Mouse (Mus musculus) midbrain, embryonic 14.5 days (tissue): ENCODE data around the gene Cdk8. TPM values are rescaled to one million over a fixed set of nuclear protein-coding genes. Genes with fewer than 3 reads are reported as not detected.

Experiments
- ATAC-seq: fragments of 200-750 bp; cut with Nextera tagmentation; 2 replicates; pipeline ENCODE4 v1.8.0; 2017; ENCODE audit warnings: moderate number of reproducible peaks, moderate library complexity; ENCODE audit not compliant: low FRiP score, low TSS enrichment
- DNase-seq: peaks from one replicate; pipeline ENCODE4 v3.0.0-alpha.2; 2015
- H3K27ac ChIP-seq: fragments of 300-500 bp; sonication (generic); replicated peaks from 2 replicates; pipeline ENCODE4 v1.5.1; 2014; ENCODE audit warnings: mild to moderate bottlenecking, low read depth, low read length, moderate library complexity
- H3K27me3 ChIP-seq: fragments of 300-500 bp; sonication (generic); 2 replicates; pipeline ENCODE4 v1.6.1; 2014; ENCODE audit warnings: low read length, control low read depth, mixed read lengths; ENCODE audit not compliant: control insufficient read depth, insufficient read depth
- H3K36me3 ChIP-seq: fragments of 300-500 bp; sonication (generic); 2 replicates; pipeline ENCODE4 v1.6.1; 2014; ENCODE audit warnings: low read length, control low read depth; ENCODE audit not compliant: control insufficient read depth, insufficient read depth
- H3K4me1 ChIP-seq: fragments of 300-500 bp; sonication (generic); 2 replicates; pipeline ENCODE4 v1.6.1; 2014; ENCODE audit warnings: mild to moderate bottlenecking, antibody characterized with exemption, low read length, control low read depth; ENCODE audit not compliant: control insufficient read depth, insufficient read depth
- H3K4me2 ChIP-seq: fragments of 300-500 bp; sonication (generic); 2 replicates; pipeline ENCODE4 v1.6.1; 2014; ENCODE audit warnings: mild to moderate bottlenecking, low read length, moderate library complexity
- H3K4me3 ChIP-seq: fragments of 300-500 bp; sonication (generic); replicated peaks from 2 replicates; pipeline ENCODE4 v1.5.1; 2014; ENCODE audit warnings: low read depth, low read length
- H3K9ac ChIP-seq: fragments of 300-500 bp; sonication (generic); replicated peaks from 2 replicates; pipeline ENCODE4 v1.6.1; 2014; ENCODE audit warnings: mild to moderate bottlenecking, low read length, moderate library complexity
- H3K9me3 ChIP-seq: fragments of 300-500 bp; sonication (generic); 2 replicates; pipeline ENCODE4 v1.6.1; 2016; ENCODE audit warnings: low read length, control low read depth, mixed read lengths; ENCODE audit not compliant: control insufficient read depth
- WGBS: fragments of 180-500 bp; shearing (Covaris S2); extraction: QIAGEN DNeasy Blood & Tissue Kit; methylation state at CpG from one replicate; pipeline ENCODE4 v1.1.7; 2014; 5-methylcytosine and 5-hydroxymethylcytosine counted together
- polyA plus RNA-seq: library from polyadenylated mRNA; unstranded; fragments of >200 nt; fragmentation: Nextera tagmentation; extraction: Ambion mirVana; gene quantifications from 2 replicates; pipeline ENCODE4 v1.2.1, GENCODE M21; 2014

Cdk8 gene
- polyA plus RNA-seq, 1 experiment from 2014 or later: 29.8 TPM

- H3K27me3 ChIP-seq: no peaks in the 10 kb centered on the region
- no peaks in the 10 kb centered on the region for H3K4me1 ChIP-seq
- H3K27ac ChIP-seq: no peak overlapping the region
- no peak overlapping the region for H3K4me3 ChIP-seq
- H3K9ac ChIP-seq: no peak overlapping the region
- H3K36me3 ChIP-seq: peaks cover 22% of the 10 kb centered on the region
- no peak for ATAC-seq
- no peaks in the 10 kb centered on the region for H3K9me3 ChIP-seq
- no peak for DNase-seq
- H3K4me2 ChIP-seq: no peak overlapping the region
These were observed 32.0 kb upstream of the Cdk8 start for GRCm38 (mm10) chr5:146199073-146199472.

DNA sequence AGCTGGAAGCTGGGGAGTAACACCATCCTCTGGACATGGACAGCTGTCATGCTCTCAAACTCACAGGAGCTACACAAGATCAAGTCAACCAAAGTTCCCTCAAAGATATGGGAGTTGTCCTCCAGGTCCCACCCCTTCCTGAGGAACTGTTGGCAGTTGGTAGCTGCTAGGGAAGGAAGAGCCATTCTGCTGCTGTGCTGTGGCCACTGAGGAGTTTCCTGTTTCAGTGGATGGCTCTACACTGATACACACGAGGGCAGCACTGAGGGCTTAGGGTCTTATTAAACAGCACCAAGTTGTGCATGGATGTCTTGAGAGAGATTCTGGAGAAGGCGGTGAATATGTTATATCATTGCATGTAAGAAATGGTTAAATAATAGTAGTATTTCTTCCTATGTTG, 31.5 kb upstream of the Cdk8 start:
- Histone ChIP-seq H3K4me2 (no peak overlapping the region), H3K27me3 (no peaks in the 10 kb centered on the region), H3K9ac (no peak overlapping the region), H3K9me3 (no peaks in the 10 kb centered on the region), H3K27ac (no peak overlapping the region), H3K4me3 (no peak overlapping the region), H3K4me1 (no peaks in the 10 kb centered on the region), H3K36me3 (peaks cover 26% of the 10 kb centered on the region)
- ATAC-seq (no peak), DNase-seq (no peak)
- whole genome bisulfite sequencing: 82% methylated on average over 2 of the region's 2 CpGs

DNA sequence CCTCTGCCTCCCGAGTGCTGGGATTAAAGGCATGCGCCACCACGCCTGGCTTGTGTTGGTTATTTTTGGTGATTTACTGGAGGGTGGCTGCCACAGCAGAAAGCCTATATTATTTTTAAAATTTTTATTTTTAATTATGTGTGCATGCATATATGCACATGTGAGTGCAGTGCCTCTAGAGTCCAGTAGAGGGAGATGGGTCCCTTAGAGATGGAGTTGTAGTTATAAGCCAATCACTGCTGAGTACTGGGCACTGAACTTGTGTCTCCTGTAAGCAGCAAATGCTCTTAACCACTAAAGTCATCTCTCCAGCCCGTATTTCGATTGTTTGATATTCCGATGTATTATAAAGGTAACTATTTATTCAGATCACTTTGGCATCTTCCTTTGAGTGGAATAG, 30.4 kb upstream of the Cdk8 start:
- no peak overlapping the region for H3K4me3 ChIP-seq
- no peak for DNase-seq
- no peak overlapping the region for H3K27ac ChIP-seq
- no peak overlapping the region for H3K4me2 ChIP-seq
- no peak for ATAC-seq
- no peak overlapping the region for H3K9ac ChIP-seq
- peaks cover 37% of the 10 kb centered on the region for H3K36me3 ChIP-seq
- whole genome bisulfite sequencing: 98% methylated on average over 6 of the region's 6 CpGs
- H3K9me3 ChIP-seq: no peaks in the 10 kb centered on the region
- no peaks in the 10 kb centered on the region for H3K27me3 ChIP-seq
- no peaks in the 10 kb centered on the region for H3K4me1 ChIP-seq

- H3K4me1 ChIP-seq: no peaks in the 10 kb centered on the region
- no peak overlapping the region for H3K9ac ChIP-seq
- WGBS: 86% methylated on average over 2 of the region's 2 CpGs
- H3K36me3 ChIP-seq: peaks cover 68% of the 10 kb centered on the region
- no peaks in the 10 kb centered on the region for H3K27me3 ChIP-seq
- no peak overlapping the region for H3K27ac ChIP-seq
- no peak for DNase-seq
- H3K9me3 ChIP-seq: no peaks in the 10 kb centered on the region
- no peak for ATAC-seq
- no peak overlapping the region for H3K4me2 ChIP-seq
- H3K4me3 ChIP-seq: no peak overlapping the region
These were observed 27.1 kb upstream of the Cdk8 start for GRCm38 (mm10) chr5:146203921-146204320.

DNA sequence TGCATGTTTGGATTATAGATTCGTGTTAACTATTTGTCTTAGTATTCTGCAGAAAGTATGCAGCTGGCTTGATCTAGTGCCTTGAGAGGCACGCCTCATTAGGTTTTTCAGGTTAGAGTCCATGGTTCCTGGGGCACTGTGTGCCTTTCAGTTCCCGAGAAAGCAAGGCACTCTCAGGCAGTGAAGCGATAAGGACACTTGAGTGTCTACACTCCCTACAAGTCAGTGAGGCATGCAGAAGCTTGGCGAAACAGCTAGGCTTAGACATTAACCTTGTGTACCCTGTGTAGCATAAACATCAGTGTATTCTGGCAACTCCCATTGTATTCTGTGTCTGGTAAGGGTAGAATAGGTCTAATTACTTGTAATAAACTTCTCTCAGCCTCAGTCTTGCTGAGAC, 25.5 kb upstream of the Cdk8 start:
- no peak for ATAC-seq

GRCm38 (mm10) chr5:146220501-146220878, 10.5 kb upstream of the Cdk8 start:
- H3K4me3 ChIP-seq: peak overlapping the region; percentile 52
- peak overlapping the region; percentile 52 for H3K9ac ChIP-seq
- H3K9me3 ChIP-seq: no peaks in the 10 kb centered on the region
- peaks cover 8% of the 10 kb centered on the region for H3K4me1 ChIP-seq
- ATAC-seq (peak; percentile 35), DNase-seq (no peak)
- H3K27ac ChIP-seq: peak overlapping the region; percentile 49; the same call in 1 of the 2 replicates
- peaks cover 38% of the 10 kb centered on the region for H3K36me3 ChIP-seq
- no peaks in the 10 kb centered on the region for H3K27me3 ChIP-seq
- peak overlapping the region; percentile 66 for H3K4me2 ChIP-seq
- 10% methylated on average over 13 of the region's 13 CpGs for WGBS

More for the DNA sequence above, 25.5 kb upstream of the Cdk8 start:
- WGBS: 95% methylated on average over 5 of the region's 5 CpGs
- H3K36me3 ChIP-seq: peaks cover 80% of the 10 kb centered on the region
- no peak overlapping the region for H3K9ac ChIP-seq
- H3K4me3 ChIP-seq: no peak overlapping the region
- no peaks in the 10 kb centered on the region for H3K9me3 ChIP-seq
- no peak overlapping the region for H3K4me2 ChIP-seq
- no peak overlapping the region for H3K27ac ChIP-seq
- H3K4me1 ChIP-seq: no peaks in the 10 kb centered on the region
- no peak for DNase-seq
- no peaks in the 10 kb centered on the region for H3K27me3 ChIP-seq

DNA sequence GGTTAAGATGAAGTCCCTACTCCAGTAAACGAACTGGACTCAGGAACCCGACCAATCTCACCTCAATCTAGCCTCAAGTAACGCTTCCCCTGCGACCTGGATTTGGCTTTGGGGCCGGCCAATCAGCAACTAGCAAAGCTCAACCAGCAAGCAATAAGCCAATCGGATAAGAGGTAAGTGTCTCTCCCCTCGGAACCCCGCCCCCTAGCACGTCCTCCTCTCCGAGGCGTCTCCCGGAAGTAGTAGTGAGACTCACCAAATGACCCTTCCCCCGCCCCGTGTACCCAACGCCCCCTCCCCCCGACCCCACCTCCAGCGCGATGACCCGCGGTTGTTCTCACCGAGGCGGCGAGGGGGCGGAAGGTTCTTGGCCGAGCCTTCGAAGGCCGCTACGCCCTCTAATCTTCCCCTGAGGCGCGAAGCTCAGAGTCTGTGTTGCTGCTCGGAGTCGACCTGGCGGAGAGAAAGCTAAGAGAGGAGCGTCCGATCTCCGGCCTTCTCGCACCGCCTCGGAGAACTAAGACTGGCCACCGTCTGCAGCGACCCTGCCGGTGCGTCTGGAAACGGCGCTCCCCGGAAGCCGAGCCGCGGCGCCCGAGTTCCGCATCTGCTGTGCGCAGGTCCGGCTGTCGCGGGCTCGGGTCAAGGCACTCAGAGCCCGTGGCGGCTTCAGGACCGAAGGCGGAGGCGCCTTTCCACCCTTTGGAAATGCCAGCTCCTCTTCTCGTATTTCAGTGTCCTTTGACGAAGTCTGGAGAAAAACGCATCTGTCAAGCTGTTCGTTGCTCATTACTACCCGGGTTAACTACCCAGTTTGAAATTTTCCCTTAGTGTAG, 9.9 kb upstream of the Cdk8 start, which contains the start of gene Rnf6:
TSS of gene Rnf6 (minus strand) at position 677 of the 836 bp plus-strand sequence.
- ATAC-seq (peak; percentile 99), DNase-seq (peak; percentile 97)
- H3K36me3 ChIP-seq: peaks cover 32% of the 10 kb centered on the region
- no peaks in the 10 kb centered on the region for H3K27me3 ChIP-seq
- H3K9me3 ChIP-seq: no peaks in the 10 kb centered on the region
- peak within 1 kb of the TSS; percentile 62 for H3K9ac ChIP-seq
- H3K4me3 ChIP-seq: peak within 1 kb of the TSS; percentile 52
- peak within 1 kb of the TSS; percentile 66 for H3K4me2 ChIP-seq
- under 1% methylated on average over 67 of the region's 67 CpGs for WGBS
- H3K4me1 ChIP-seq: peaks cover 8% of the 10 kb centered on the region
- peak within 1 kb of the TSS; percentile 91 for H3K27ac ChIP-seq

DNA sequence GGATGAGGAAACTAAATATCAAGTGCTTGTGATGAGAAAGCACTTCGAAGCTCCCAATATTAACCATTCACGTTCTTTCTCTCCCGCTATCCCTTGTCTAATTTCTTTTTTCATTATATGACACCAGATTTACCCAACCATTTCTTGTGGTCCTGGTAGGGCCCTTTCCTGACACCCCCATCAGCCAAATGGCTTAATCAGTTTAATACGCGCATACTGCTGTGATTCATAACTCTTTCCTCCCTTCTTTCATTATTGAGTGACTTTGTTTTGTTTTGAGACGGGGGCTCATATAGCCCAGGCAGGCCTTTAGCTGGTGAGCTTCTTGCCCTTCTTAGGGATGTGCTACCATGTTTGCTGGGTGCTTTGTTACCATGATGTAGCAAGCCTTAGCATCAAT, 9.3 kb upstream of the Cdk8 start:
- Histone ChIP-seq H3K9ac (peak overlapping the region; percentile 62), H3K4me1 (peaks cover 8% of the 10 kb centered on the region), H3K4me3 (peak overlapping the region; percentile 52), H3K9me3 (no peaks in the 10 kb centered on the region), H3K36me3 (peaks cover 28% of the 10 kb centered on the region), H3K27me3 (no peaks in the 10 kb centered on the region), H3K4me2 (peak overlapping the region; percentile 66), H3K27ac (peak overlapping the region; percentile 91)
- DNase-seq (no peak), ATAC-seq (no peak)
- WGBS: 29% methylated on average over 6 of the region's 6 CpGs

DNA sequence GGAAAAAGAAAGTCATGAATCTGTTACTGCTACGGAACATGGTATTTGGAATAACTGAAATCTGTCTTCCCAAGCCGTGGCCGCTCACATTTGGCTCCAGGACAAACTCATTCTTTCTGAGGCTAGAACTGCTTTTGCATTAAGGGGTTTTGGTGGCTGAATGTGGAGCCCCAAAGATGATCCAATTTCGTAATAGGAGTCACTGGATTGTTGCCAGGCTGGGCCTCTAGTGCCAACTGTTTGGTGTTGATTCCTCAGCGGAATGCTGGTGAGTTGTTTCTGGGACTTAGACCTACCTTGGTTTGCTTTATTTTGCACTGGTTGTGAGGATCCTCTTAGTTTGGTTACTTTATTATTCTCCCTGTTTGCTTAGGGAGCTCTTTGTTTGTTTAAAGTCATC, 7.2 kb upstream of the Cdk8 start:
- DNase-seq: no peak
- WGBS: 85% methylated on average over 5 of the region's 5 CpGs
- Histone ChIP-seq H3K27ac (no peak overlapping the region), H3K9ac (no peak overlapping the region), H3K27me3 (no peaks in the 10 kb centered on the region), H3K9me3 (no peaks in the 10 kb centered on the region), H3K36me3 (peaks cover 10% of the 10 kb centered on the region; the same call in 1 of the 2 replicates), H3K4me2 (no peak overlapping the region), H3K4me1 (peaks cover 8% of the 10 kb centered on the region), H3K4me3 (no peak overlapping the region)
- no peak for ATAC-seq
